Mouse (Mus musculus) liver, adult 2 months (tissue): ENCODE data around the gene Ninl.

Source experiments
- CTCF ChIP-seq: fragments of 200-500 bp; IDR thresholded peaks from 2 replicates; pipeline ENCODE4 v1.5.1; 2011; ENCODE audit warnings: low read depth, low read length, control low read depth
- POLR2A ChIP-seq: fragments of 200-500 bp; IDR thresholded peaks from 2 replicates; pipeline ENCODE4 v1.6.1; 2011; ENCODE audit warnings: low read length, control low read depth; ENCODE audit not compliant: insufficient read depth; ENCODE audit errors: extremely low read depth

DNA sequence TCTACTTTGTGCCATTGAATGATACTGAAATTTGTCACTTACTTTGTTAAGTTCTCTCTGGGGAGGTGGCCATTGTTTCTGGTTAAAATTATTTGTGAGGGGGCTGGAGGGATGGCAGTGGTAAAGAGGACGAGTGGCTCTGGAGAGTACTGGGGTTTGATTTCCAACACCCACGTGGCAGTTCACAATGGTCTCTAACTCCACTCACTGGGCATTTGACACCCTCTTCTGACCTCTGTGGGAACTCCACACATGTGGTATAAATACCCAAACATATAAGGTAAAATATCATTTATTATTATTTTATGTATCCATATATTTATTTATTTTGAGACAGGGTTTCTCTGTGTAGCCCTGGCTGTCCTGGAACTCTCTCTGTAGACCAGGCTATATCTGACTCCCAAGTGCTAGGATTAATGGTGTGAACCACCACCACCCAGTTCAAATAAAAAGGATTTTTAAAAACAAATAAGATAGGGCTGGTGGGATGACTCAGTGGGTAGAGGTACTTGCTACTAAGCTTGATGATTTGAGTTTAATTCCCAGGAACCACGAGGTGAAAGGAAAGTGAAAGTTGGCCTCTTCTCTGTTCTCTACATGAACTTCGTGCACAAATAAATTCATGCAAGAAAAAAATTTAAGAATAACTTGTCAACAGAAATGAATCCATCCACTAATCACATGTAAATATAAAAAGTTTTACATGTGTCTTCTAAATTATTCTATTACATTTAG is 124.2 kb downstream of the Ninl start:
- TF ChIP-seq CTCF (no peak), POLR2A (no peak)
